Mouse (Mus musculus) liver, postnatal 0 days (tissue): ENCODE measurements around the gene Gm10471. TPM values are rescaled to one million over a fixed set of nuclear protein-coding genes. Genes with fewer than 3 reads are reported as not detected.
"Not testable (repeated sequence)": the region's sequence is repeated elsewhere in the genome, so short reads cannot be mapped to it uniquely, and the experiment has no call there.

ENCODE experiments used
- ATAC-seq: fragments of 200-750 bp; cut with Nextera tagmentation; 2 replicates; pipeline ENCODE4 v1.8.0; 2017; ENCODE audit warnings: mild to moderate bottlenecking, moderate library complexity
- DNase-seq: peaks from one replicate; pipeline ENCODE4 v3.0.0-alpha.2; 2016
- H3K27ac ChIP-seq: fragments of 300-500 bp; sonication (generic); 2 replicates; pipeline ENCODE4 v1.5.1; 2014; ENCODE audit warnings: antibody characterized with exemption, moderate library complexity, mild to moderate bottlenecking, low read depth
- H3K27me3 ChIP-seq: fragments of 300-500 bp; sonication (generic); 2 replicates; pipeline ENCODE4 v1.6.1; 2014; ENCODE audit warnings: low read length, control low read depth, mixed read lengths; ENCODE audit not compliant: insufficient read depth
- H3K36me3 ChIP-seq: fragments of 300-500 bp; sonication (generic); replicated peaks from 2 replicates; pipeline ENCODE4 v1.6.1; 2014; ENCODE audit warnings: mild to moderate bottlenecking, control low read depth, low read length, moderate library complexity, mixed read lengths; ENCODE audit not compliant: insufficient read depth
- H3K4me1 ChIP-seq: fragments of 300-500 bp; sonication (generic); 2 replicates; pipeline ENCODE4 v1.6.1; 2014; ENCODE audit warnings: antibody characterized with exemption, mild to moderate bottlenecking, control low read depth; ENCODE audit not compliant: insufficient read depth
- H3K4me2 ChIP-seq: fragments of 300-500 bp; sonication (generic); 2 replicates; pipeline ENCODE4 v1.6.1; 2014; ENCODE audit warnings: low read depth, mild to moderate bottlenecking, low read length, moderate library complexity, mixed read lengths
- H3K4me3 ChIP-seq: fragments of 300-500 bp; sonication (generic); 2 replicates; pipeline ENCODE4 v1.5.1; 2014; ENCODE audit warnings: low read depth, low read length
- H3K9ac ChIP-seq: fragments of 300-500 bp; sonication (generic); replicated peaks from 2 replicates; pipeline ENCODE4 v1.6.1; 2014; ENCODE audit warnings: mild to moderate bottlenecking, moderate library complexity
- H3K9me3 ChIP-seq: fragments of 300-500 bp; sonication (generic); 2 replicates; pipeline ENCODE4 v1.6.1; 2016; ENCODE audit warnings: mild to moderate bottlenecking, control low read depth, low read length, mixed read lengths
- EP300 ChIP-seq: IDR thresholded peaks from 2 replicates; pipeline ENCODE4 v1.6.1; 2016; ENCODE audit warnings: antibody characterized with exemption, low read depth, mild to moderate bottlenecking
- WGBS: fragments of 180-500 bp; shearing (Covaris S2); extraction: QIAGEN DNeasy Blood & Tissue Kit; methylation state at CpG from one replicate; pipeline ENCODE4 v1.1.7; 2014; ENCODE audit not compliant: insufficient replicate concordance; 5-methylcytosine and 5-hydroxymethylcytosine counted together
- polyA plus RNA-seq: library from polyadenylated mRNA; unstranded; fragments of >200 nt; fragmentation: Nextera tagmentation; extraction: Ambion mirVana; gene quantifications from 2 replicates; pipeline ENCODE4 v1.2.1, GENCODE M21; 2015

Gm10471 gene
- not detected in 2 replicates for polyA plus RNA-seq

DNA sequence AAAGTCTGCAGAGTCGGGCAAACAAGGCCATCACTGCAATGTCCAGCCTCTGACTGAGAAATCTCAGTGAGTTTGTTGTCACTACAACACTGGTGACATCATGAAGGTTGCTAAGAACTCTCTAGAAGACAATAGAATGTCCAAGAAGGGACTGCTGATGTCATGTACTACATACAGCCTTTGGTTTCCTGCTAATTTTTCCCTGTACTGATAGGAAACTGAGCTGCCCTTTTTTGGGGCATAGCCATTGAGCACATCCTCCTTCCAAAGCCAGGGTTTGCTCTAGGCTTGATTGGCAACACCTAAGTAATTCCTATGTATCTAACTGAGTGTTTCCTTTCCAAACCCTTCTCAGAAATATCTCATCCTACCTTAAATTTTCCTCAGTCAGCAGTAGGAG is at the start of gene Gm10471:
Gm10471 (minus strand) TSS at position 101 of the 400 bp plus-strand sequence.
- not testable (repeated sequence) for H3K4me2 ChIP-seq, DNase-seq, H3K27me3 ChIP-seq, ATAC-seq, H3K9me3 ChIP-seq, H3K4me1 ChIP-seq, H3K27ac ChIP-seq, H3K4me3 ChIP-seq, H3K36me3 ChIP-seq, H3K9ac ChIP-seq
- 41% methylated on average over 1 of the region's 1 CpGs for WGBS

DNA sequence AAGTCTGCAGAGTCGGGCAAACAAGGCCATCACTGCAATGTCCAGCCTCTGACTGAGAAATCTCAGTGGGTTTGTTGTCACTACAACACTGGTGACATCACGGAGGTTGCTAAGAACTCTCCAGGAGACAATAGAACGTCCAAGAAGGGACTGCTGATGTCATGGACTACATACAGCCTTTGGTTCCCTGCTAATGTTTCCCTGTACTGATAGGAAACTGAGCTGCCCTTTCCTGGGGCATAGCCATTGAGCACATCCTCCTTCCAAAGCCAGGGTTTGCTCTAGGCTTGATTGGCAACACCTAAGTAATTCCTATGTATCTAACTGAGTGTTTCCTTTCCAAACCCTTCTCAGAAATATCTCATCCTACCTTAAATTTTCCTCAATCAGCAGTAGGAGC is 32.2 kb upstream of the Gm10471 start, which contains the start of gene Gm10220:
Gm10220 (minus strand) TSS at position 101 of the 400 bp plus-strand sequence.
- DNase-seq, H3K9me3 ChIP-seq, H3K27me3 ChIP-seq, H3K4me3 ChIP-seq, H3K27ac ChIP-seq, H3K4me1 ChIP-seq, H3K36me3 ChIP-seq, ATAC-seq, H3K4me2 ChIP-seq, H3K9ac ChIP-seq: not testable (repeated sequence)
- WGBS, result no CpG with 5 or more reads among the region's 3 CpGs

DNA sequence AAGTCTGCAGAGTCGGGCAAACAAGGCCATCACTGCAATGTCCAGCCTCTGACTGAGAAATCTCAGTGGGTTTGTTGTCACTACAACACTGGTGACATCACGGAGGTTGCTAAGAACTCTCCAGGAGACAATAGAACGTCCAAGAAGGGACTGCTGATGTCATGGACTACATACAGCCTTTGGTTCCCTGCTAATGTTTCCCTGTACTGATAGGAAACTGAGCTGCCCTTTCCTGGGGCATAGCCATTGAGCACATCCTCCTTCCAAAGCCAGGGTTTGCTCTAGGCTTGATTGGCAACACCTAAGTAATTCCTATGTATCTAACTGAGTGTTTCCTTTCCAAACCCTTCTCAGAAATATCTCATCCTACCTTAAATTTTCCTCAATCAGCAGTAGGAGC is 16.2 kb upstream of the Gm10471 start, which contains the start of gene 5031410I06Rik:
5031410I06Rik (minus strand) TSS at position 101 of the 400 bp plus-strand sequence.
- not testable (repeated sequence) for H3K4me2 ChIP-seq, ATAC-seq, H3K4me3 ChIP-seq, H3K9me3 ChIP-seq, H3K36me3 ChIP-seq, H3K9ac ChIP-seq, H3K27ac ChIP-seq, H3K27me3 ChIP-seq, H3K4me1 ChIP-seq, DNase-seq
- no CpG with 5 or more reads among the region's 3 CpGs for WGBS

DNA sequence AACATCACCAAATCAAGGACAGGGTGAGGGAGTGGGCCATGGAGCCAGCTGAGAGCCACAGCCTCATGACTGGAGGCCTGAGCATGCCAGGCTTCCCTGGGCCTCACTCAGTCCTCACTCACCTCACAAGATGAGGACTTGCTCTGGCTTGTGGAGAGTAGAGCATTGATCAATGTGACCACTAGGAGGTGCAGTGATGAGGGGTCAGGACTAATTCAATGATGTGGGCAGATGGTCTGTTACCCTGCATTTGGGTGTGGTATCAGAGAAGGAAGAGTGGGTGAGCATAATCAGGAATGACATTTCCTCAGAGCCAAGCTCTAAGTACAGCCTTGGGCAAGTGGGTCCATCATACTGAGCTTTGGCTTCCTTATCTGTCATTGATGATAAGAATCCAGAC is 10.1 kb downstream of the Gm10471 start:
- not testable (repeated sequence) for ATAC-seq, H3K36me3 ChIP-seq, H3K27ac ChIP-seq, H3K4me1 ChIP-seq, H3K9me3 ChIP-seq, H3K4me3 ChIP-seq, H3K4me2 ChIP-seq, H3K9ac ChIP-seq, DNase-seq, H3K27me3 ChIP-seq

DNA sequence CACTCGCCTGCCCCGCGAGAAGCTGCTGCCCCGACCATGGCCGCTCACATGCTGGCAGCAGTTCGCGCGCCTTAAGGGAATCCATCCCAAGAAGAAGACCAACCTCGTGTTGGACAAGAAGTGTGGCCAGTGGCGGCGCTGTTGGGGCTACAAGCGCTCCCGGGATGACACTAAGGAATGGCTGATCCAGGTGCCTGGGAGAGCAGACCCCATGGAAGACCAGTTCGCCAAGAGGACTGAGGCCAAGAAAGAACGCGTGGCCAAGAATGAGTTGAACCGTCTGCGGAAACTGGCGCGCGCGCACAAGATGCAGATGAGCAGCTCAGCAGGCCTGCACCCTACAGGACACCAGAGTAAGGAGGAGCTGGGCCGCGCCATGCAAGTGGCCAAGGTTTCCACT is 18.4 kb downstream of the Gm10471 start:
- Histone ChIP-seq H3K4me3 (no peak overlapping the region), H3K27me3 (no peaks in the 10 kb centered on the region), H3K4me1 (no peaks in the 10 kb centered on the region), H3K27ac (no peak overlapping the region), H3K9ac (no peak overlapping the region), H3K4me2 (no peak overlapping the region), H3K9me3 (no peaks in the 10 kb centered on the region), H3K36me3 (no peaks in the 10 kb centered on the region)
- no peak for ATAC-seq
- no peak for TF ChIP-seq EP300
- WGBS, result 89% methylated on average over 24 of the region's 24 CpGs
- DNase-seq, result peak; percentile 12

DNA sequence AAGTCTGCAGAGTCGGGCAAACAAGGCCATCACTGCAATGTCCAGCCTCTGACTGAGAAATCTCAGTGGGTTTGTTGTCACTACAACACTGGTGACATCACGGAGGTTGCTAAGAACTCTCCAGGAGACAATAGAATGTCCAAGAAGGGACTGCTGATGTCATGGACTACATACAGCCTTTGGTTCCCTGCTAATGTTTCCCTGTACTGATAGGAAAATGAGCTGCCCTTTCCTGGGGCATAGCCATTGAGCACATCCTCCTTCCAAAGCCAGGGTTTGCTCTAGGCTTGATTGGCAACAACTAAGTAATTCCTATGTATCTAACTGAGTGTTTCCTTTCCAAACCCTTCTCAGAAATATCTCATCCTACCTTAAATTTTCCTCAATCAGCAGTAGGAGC is 30.6 kb downstream of the Gm10471 start, which contains the start of gene Gm7347:
Gm7347 (minus strand) TSS at position 101 of the 400 bp plus-strand sequence.
- H3K4me1 ChIP-seq, H3K27me3 ChIP-seq, H3K4me3 ChIP-seq, H3K27ac ChIP-seq, H3K9ac ChIP-seq, H3K4me2 ChIP-seq, ATAC-seq, H3K36me3 ChIP-seq, DNase-seq, H3K9me3 ChIP-seq: not testable (repeated sequence)
- no CpG with 5 or more reads among the region's 2 CpGs for WGBS

DNA sequence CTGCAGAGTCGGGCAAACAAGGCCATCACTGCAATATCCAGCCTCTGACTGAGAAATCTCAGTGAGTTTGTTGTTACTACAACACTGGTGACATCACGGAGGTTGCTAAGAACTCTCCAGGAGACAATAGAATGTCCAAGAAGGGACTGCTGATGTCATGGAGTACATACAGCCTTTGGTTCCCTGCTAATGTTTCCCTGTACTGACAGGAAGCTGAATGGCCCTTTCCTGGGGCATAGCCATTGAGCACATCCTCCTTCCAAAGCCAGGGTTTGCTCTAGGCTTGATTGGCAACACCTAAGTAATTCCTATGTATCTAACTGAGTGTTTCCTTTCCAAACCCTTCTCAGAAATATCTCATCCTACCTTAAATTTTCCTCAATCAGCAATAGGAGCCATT is 49.6 kb downstream of the Gm10471 start, which contains the start of gene Speer4a:
Speer4a (minus strand) TSS at position 101 of the 400 bp plus-strand sequence.
- H3K4me2 ChIP-seq, H3K4me3 ChIP-seq, H3K27ac ChIP-seq, H3K4me1 ChIP-seq, H3K27me3 ChIP-seq, DNase-seq, ATAC-seq, H3K9me3 ChIP-seq, H3K36me3 ChIP-seq, H3K9ac ChIP-seq: not testable (repeated sequence)
- WGBS, result 61% methylated on average over 2 of the region's 2 CpGs

Other genes with a start within 250 kb of the Gm10471 start
- gene Gm21663, start 146.9 kb downstream of the Gm10471 start, polyA plus RNA-seq, result not detected in 2 replicates
- gene Gm21671, start 134.9 kb downstream of the Gm10471 start, polyA plus RNA-seq, result not detected in 2 replicates
- gene Gm21680, start 116.6 kb downstream of the Gm10471 start, polyA plus RNA-seq, result not detected in 2 replicates
- not detected in 2 replicates for gene Gm21698, start 100.6 kb downstream of the Gm10471 start, polyA plus RNA-seq
- not detected in 2 replicates for gene Gm1979, start 84.5 kb downstream of the Gm10471 start, polyA plus RNA-seq
- gene Gm5862, start 66.4 kb downstream of the Gm10471 start, polyA plus RNA-seq, result not detected in 2 replicates
- not detected in 2 replicates for gene Speer4a, start 49.7 kb downstream of the Gm10471 start, polyA plus RNA-seq
- gene Gm7347, start 30.7 kb downstream of the Gm10471 start, polyA plus RNA-seq, result not detected in 2 replicates
- not detected in 2 replicates for gene 5031410I06Rik, start 16.1 kb upstream of the Gm10471 start, polyA plus RNA-seq
- not detected in 2 replicates for gene Gm10220, start 32.1 kb upstream of the Gm10471 start, polyA plus RNA-seq
- not detected in 2 replicates for gene Gm7361, start 168.4 kb upstream of the Gm10471 start, polyA plus RNA-seq